Mouse (Mus musculus): ENCODE measurements around the gene Mturn.

Mturn gene

GRCm38 (mm10) chr6:54698691-54699476, 17.5 kb downstream of the Mturn start:
- no peak for DNase-seq (ENCODE audit: low spot score in 2 of 2)

GRCm38 (mm10) chr6:54699477-54700056, 18.1 kb downstream of the Mturn start:
- peak; percentile 51 to 79 for DNase-seq (ENCODE audit: low spot score in 2 of 2)

- DNase-seq (ENCODE audit: low spot score in 2 of 2), result no peak
These were observed 19.1 kb downstream of the Mturn start for GRCm38 (mm10) chr6:54700516-54700915.

- no peak for DNase-seq (ENCODE audit: low spot score in 2 of 2)
These were observed 20.5 kb downstream of the Mturn start for GRCm38 (mm10) chr6:54701901-54702300.

- DNase-seq (ENCODE audit: low spot score in 2 of 2), result no peak
These were observed 22.5 kb downstream of the Mturn start for GRCm38 (mm10) chr6:54703633-54704538.

GRCm38 (mm10) chr6:54704539-54704845, 23.1 kb downstream of the Mturn start:
- no peak for DNase-seq (ENCODE audit: low spot score in 2 of 2)

GRCm38 (mm10) chr6:54704847-54705246, 23.4 kb downstream of the Mturn start:
- DNase-seq (ENCODE audit: low spot score in 2 of 2), result no peak

GRCm38 (mm10) chr6:54705387-54705909, 24.0 kb downstream of the Mturn start:
- DNase-seq (ENCODE audit: low spot score in 2 of 2), result no peak

- DNase-seq (ENCODE audit: low spot score in 2 of 2), result no peak
These were observed 24.7 kb downstream of the Mturn start for GRCm38 (mm10) chr6:54706099-54706498.

GRCm38 (mm10) chr6:54706611-54707172, 25.3 kb downstream of the Mturn start:
- DNase-seq (ENCODE audit: low spot score in 2 of 2), result no peak

- no peak for DNase-seq (ENCODE audit: low spot score in 2 of 2)
These were observed 27.2 kb downstream of the Mturn start for GRCm38 (mm10) chr6:54708646-54709045.

- DNase-seq (ENCODE audit: low spot score in 2 of 2), result no peak
These were observed 34.3 kb downstream of the Mturn start for GRCm38 (mm10) chr6:54715697-54716096.

- no peak for DNase-seq (ENCODE audit: low spot score in 2 of 2)
These were observed 37.6 kb downstream of the Mturn start for GRCm38 (mm10) chr6:54718779-54719685.

- DNase-seq (ENCODE audit: low spot score in 2 of 2), result peak in 1 of 2 experiments; percentile 37
These were observed 38.4 kb downstream of the Mturn start for GRCm38 (mm10) chr6:54719686-54720310.

GRCm38 (mm10) chr6:54720512-54721251, 39.3 kb downstream of the Mturn start:
- no peak for DNase-seq (ENCODE audit: low spot score in 2 of 2)

GRCm38 (mm10) chr6:54721252-54721635, 39.8 kb downstream of the Mturn start:
- no peak for DNase-seq (ENCODE audit: low spot score in 2 of 2)

- no peak for DNase-seq (ENCODE audit: low spot score in 2 of 2)
These were observed 44.9 kb downstream of the Mturn start for GRCm38 (mm10) chr6:54726309-54726708.

GRCm38 (mm10) chr6:54726796-54727195, 45.4 kb downstream of the Mturn start:
- DNase-seq (ENCODE audit: low spot score in 2 of 2), result no peak

- DNase-seq (ENCODE audit: low spot score in 2 of 2), result no peak
These were observed 46.0 kb downstream of the Mturn start for GRCm38 (mm10) chr6:54727416-54727815.
